Mouse (Mus musculus) induced T-regulatory cell, adult 2 months (primary cell): ENCODE data around the gene Ndnf.

Source experiments
- DNase-seq: peaks from one replicate; pipeline ENCODE4 v3.0.0-alpha.2; 2012; ENCODE audit warnings: low read depth

The Ndnf gene

GRCm38 (mm10) chr6:65758214-65758613, 86.8 kb downstream of the Ndnf start:
- no peak for DNase-seq

- no peak for DNase-seq
Measured at GRCm38 (mm10) chr6:65759174-65759573, 87.8 kb downstream of the Ndnf start.

- no peak for DNase-seq
Measured at GRCm38 (mm10) chr6:65760073-65760472, 88.7 kb downstream of the Ndnf start.
